Mouse (Mus musculus) intestine, postnatal 0 days (tissue): ENCODE data around the gene Tnfsf13. TPM values are rescaled to one million over a fixed set of nuclear protein-coding genes. Genes with fewer than 3 reads are reported as not detected.

Source experiments
- ATAC-seq: fragments of 200-750 bp; cut with Nextera tagmentation; 2 replicates; pipeline ENCODE4 v1.8.0; 2017; ENCODE audit warnings: mild to moderate bottlenecking, moderate TSS enrichment, moderate library complexity
- H3K27ac ChIP-seq: fragments of 300-500 bp; sonication (generic); 2 replicates; pipeline ENCODE4 v1.5.1; 2014; ENCODE audit warnings: mild to moderate bottlenecking, low read depth, low read length, moderate library complexity
- H3K27me3 ChIP-seq: fragments of 300-500 bp; sonication (generic); replicated peaks from 2 replicates; pipeline ENCODE4 v1.6.1; 2014; ENCODE audit warnings: low read length, mixed read lengths; ENCODE audit not compliant: control insufficient read depth, insufficient read depth
- H3K36me3 ChIP-seq: fragments of 300-500 bp; sonication (generic); 2 replicates; pipeline ENCODE4 v1.6.1; 2014; ENCODE audit warnings: mild to moderate bottlenecking, moderate library complexity; ENCODE audit not compliant: control insufficient read depth, insufficient read depth
- H3K4me1 ChIP-seq: fragments of 300-500 bp; sonication (generic); replicated peaks from 2 replicates; pipeline ENCODE4 v1.6.1; 2014; ENCODE audit warnings: antibody characterized with exemption, low read length, mixed read lengths; ENCODE audit not compliant: control insufficient read depth, insufficient read depth
- H3K4me2 ChIP-seq: fragments of 300-500 bp; sonication (generic); replicated peaks from 2 replicates; pipeline ENCODE4 v1.6.1; 2014; ENCODE audit warnings: low read depth, mild to moderate bottlenecking, moderate library complexity
- H3K4me3 ChIP-seq: fragments of 300-500 bp; sonication (generic); 2 replicates; pipeline ENCODE4 v1.5.1; 2014; ENCODE audit warnings: low read depth, low read length
- H3K9ac ChIP-seq: fragments of 300-500 bp; sonication (generic); 2 replicates; pipeline ENCODE4 v1.6.1; 2014; ENCODE audit warnings: mild to moderate bottlenecking, low read depth, low read length
- H3K9me3 ChIP-seq: fragments of 300-500 bp; sonication (generic); 2 replicates; pipeline ENCODE4 v1.6.1; 2016; ENCODE audit warnings: mixed run types; ENCODE audit not compliant: control insufficient read depth
- CTCF ChIP-seq: sonication (generic); IDR thresholded peaks from 2 replicates; pipeline ENCODE4 v1.5.1; 2016; ENCODE audit warnings: low read depth, mild to moderate bottlenecking, control low read depth, antibody characterized with exemption, moderate library complexity
- WGBS: fragments of 180-500 bp; shearing (Covaris S2); extraction: QIAGEN DNeasy Blood & Tissue Kit; methylation state at CpG from one replicate; pipeline ENCODE4 v1.1.7; 2014; 5-methylcytosine and 5-hydroxymethylcytosine counted together
- polyA plus RNA-seq: library from polyadenylated mRNA; unstranded; fragments of >200 nt; fragmentation: Nextera tagmentation; extraction: Ambion mirVana; gene quantifications from 2 replicates; pipeline ENCODE4 v1.2.1, GENCODE M21; 2015

Tnfsf13 gene
- polyA plus RNA-seq, 1 experiment from 2014 or later, result 1.6 TPM

- WGBS, result 46% methylated on average over 6 of the region's 6 CpGs
- Histone ChIP-seq H3K9ac (no peak overlapping the region), H3K9me3 (no peaks in the 10 kb centered on the region), H3K27me3 (no peaks in the 10 kb centered on the region), H3K27ac (peak overlapping the region; percentile 84), H3K4me2 (no peak overlapping the region), H3K4me3 (no peak overlapping the region), H3K4me1 (peaks cover 7% of the 10 kb centered on the region; the same call in 1 of the 2 replicates), H3K36me3 (no peaks in the 10 kb centered on the region)
- peak; percentile 79 for ATAC-seq
- TF ChIP-seq CTCF, result no peak
Measured at GRCm38 (mm10) chr11:69692863-69693262, 7.3 kb upstream of the Tnfsf13 start.

- Histone ChIP-seq H3K27ac (peak overlapping the region; percentile 84), H3K9ac (no peak overlapping the region), H3K27me3 (no peaks in the 10 kb centered on the region), H3K4me2 (no peak overlapping the region), H3K4me3 (no peak overlapping the region), H3K4me1 (peaks cover 7% of the 10 kb centered on the region; the same call in 1 of the 2 replicates), H3K9me3 (no peaks in the 10 kb centered on the region), H3K36me3 (no peaks in the 10 kb centered on the region)
- TF ChIP-seq CTCF, result no peak
- ATAC-seq, result peak; percentile 37; the same call in 1 of the 2 replicates
- 54% methylated on average over 9 of the region's 9 CpGs for WGBS
Measured at GRCm38 (mm10) chr11:69692196-69692811, 6.7 kb upstream of the Tnfsf13 start.

GRCm38 (mm10) chr11:69689891-69690290, 4.3 kb upstream of the Tnfsf13 start:
- Histone ChIP-seq H3K27ac (no peak overlapping the region; the same call in 1 of the 2 replicates), H3K9ac (no peak overlapping the region), H3K4me1 (peaks cover 9% of the 10 kb centered on the region), H3K36me3 (no peaks in the 10 kb centered on the region), H3K4me2 (no peak overlapping the region), H3K9me3 (no peaks in the 10 kb centered on the region), H3K27me3 (no peaks in the 10 kb centered on the region), H3K4me3 (no peak overlapping the region)
- ATAC-seq, result no peak
- TF ChIP-seq CTCF, result no peak
- WGBS, result 86% methylated on average over 1 of the region's 1 CpGs

- no peak overlapping the region for H3K4me3 ChIP-seq
- H3K9me3 ChIP-seq, result no peaks in the 10 kb centered on the region
- no peaks in the 10 kb centered on the region for H3K36me3 ChIP-seq
- H3K9ac ChIP-seq, result no peak overlapping the region
- H3K27me3 ChIP-seq, result no peaks in the 10 kb centered on the region
- no peak for ATAC-seq
- no peak overlapping the region for H3K27ac ChIP-seq
- no peak for TF ChIP-seq CTCF
- WGBS, result 50% methylated on average over 5 of the region's 5 CpGs
- peaks cover 9% of the 10 kb centered on the region for H3K4me1 ChIP-seq
- H3K4me2 ChIP-seq, result peak overlapping the region; percentile 62
Measured at GRCm38 (mm10) chr11:69687061-69687460, 1.5 kb upstream of the Tnfsf13 start.

- no peak for TF ChIP-seq CTCF
- no peak for ATAC-seq
- Histone ChIP-seq H3K36me3 (no peaks in the 10 kb centered on the region), H3K27me3 (no peaks in the 10 kb centered on the region), H3K4me1 (peaks cover 9% of the 10 kb centered on the region), H3K4me3 (no peak overlapping the region), H3K4me2 (peak overlapping the region; percentile 62), H3K27ac (peak overlapping the region; percentile 89; the same call in 1 of the 2 replicates), H3K9ac (no peak overlapping the region), H3K9me3 (no peaks in the 10 kb centered on the region)
- 23% methylated on average over 4 of the region's 4 CpGs for WGBS
Measured at GRCm38 (mm10) chr11:69686377-69686776, 793 bp upstream of the Tnfsf13 start.

GRCm38 (mm10) chr11:69684936-69685335, 648 bp downstream of the Tnfsf13 start:
- 0 out of 2 replicates have a peak overlapping the region, but pooled peaks have one; percentile 31 for H3K9ac ChIP-seq
- peak overlapping the region; percentile 89; the same call in 1 of the 2 replicates for H3K27ac ChIP-seq
- 89% methylated on average over 6 of the region's 6 CpGs for WGBS
- peak overlapping the region; percentile 26 for H3K4me3 ChIP-seq
- H3K9me3 ChIP-seq, result no peaks in the 10 kb centered on the region
- ATAC-seq, result no peak
- no peaks in the 10 kb centered on the region; the same call in 1 of the 2 replicates for H3K36me3 ChIP-seq
- H3K27me3 ChIP-seq, result no peaks in the 10 kb centered on the region
- H3K4me2 ChIP-seq, result peak overlapping the region; percentile 62
- H3K4me1 ChIP-seq, result peaks cover 12% of the 10 kb centered on the region
- TF ChIP-seq CTCF, result no peak
